Mouse (Mus musculus) thymus, adult 2 months (tissue): Measurements from ENCODE around the gene Faf2. TPM values are rescaled to one million over a fixed set of nuclear protein-coding genes. Genes with fewer than 3 reads are reported as not detected.
"Not testable (repeated sequence)": the region's sequence is repeated elsewhere in the genome, so short reads cannot be mapped to it uniquely, and the experiment has no call there.

Experiments used
- DNase-seq: peaks from one replicate; pipeline ENCODE4 v3.0.0; 2021
- H3K27ac ChIP-seq: fragments of 200-500 bp; 2 replicates; pipeline ENCODE4 v1.5.1; 2012; ENCODE audit warnings: low read length, control low read depth; ENCODE audit not compliant: control insufficient read depth, insufficient read depth
- H3K27me3 ChIP-seq: fragments of 200-500 bp; 2 replicates; pipeline ENCODE4 v1.6.1; 2012; ENCODE audit warnings: mild to moderate bottlenecking, low read length, moderate library complexity, mixed read lengths; ENCODE audit not compliant: control insufficient read depth, insufficient read depth
- H3K36me3 ChIP-seq: fragments of 200-500 bp; 2 replicates; pipeline ENCODE4 v1.6.1; 2012; ENCODE audit warnings: mild to moderate bottlenecking, low read length, moderate library complexity; ENCODE audit not compliant: control insufficient read depth, insufficient read depth
- H3K4me1 ChIP-seq: fragments of 200-500 bp; replicated peaks from 2 replicates; pipeline ENCODE4 v1.6.1; 2012; ENCODE audit warnings: low read length; ENCODE audit not compliant: control insufficient read depth, insufficient read depth
- H3K4me3 ChIP-seq: fragments of 200-500 bp; 2 replicates; pipeline ENCODE4 v1.5.1; 2012; ENCODE audit warnings: mild to moderate bottlenecking, low read length, control low read depth, moderate library complexity; ENCODE audit not compliant: control insufficient read depth, insufficient read depth
- CTCF ChIP-seq: fragments of 200-500 bp; IDR thresholded peaks from 2 replicates; pipeline ENCODE4 v1.5.1; 2012; ENCODE audit warnings: mild to moderate bottlenecking, control low read depth, low read length, moderate library complexity, borderline replicate concordance; ENCODE audit not compliant: control insufficient read depth, poor library complexity, insufficient read depth; ENCODE audit errors: extremely low read depth
- POLR2A ChIP-seq: fragments of 200-500 bp; IDR thresholded peaks from 2 replicates; pipeline ENCODE4 v1.6.1; 2012; ENCODE audit warnings: mild to moderate bottlenecking, low read length, control low read depth, moderate library complexity; ENCODE audit not compliant: control insufficient read depth, poor library complexity, insufficient read depth; ENCODE audit errors: extremely low read depth
- WGBS: fragments of 180-500 bp; shearing (Covaris S2); methylation state at CpG from one replicate; pipeline ENCODE4 v1.1.7; 2018; 5-methylcytosine and 5-hydroxymethylcytosine counted together
- polyA plus RNA-seq: library from polyadenylated mRNA; depleted of rRNA; stranded (reverse); fragments of >200 nt; gene quantifications from 2 replicates; pipeline ENCODE4 v1.2.3, GENCODE M21; 2012

Faf2 gene
- polyA plus RNA-seq, 1 experiment, result 36.1 TPM

DNA sequence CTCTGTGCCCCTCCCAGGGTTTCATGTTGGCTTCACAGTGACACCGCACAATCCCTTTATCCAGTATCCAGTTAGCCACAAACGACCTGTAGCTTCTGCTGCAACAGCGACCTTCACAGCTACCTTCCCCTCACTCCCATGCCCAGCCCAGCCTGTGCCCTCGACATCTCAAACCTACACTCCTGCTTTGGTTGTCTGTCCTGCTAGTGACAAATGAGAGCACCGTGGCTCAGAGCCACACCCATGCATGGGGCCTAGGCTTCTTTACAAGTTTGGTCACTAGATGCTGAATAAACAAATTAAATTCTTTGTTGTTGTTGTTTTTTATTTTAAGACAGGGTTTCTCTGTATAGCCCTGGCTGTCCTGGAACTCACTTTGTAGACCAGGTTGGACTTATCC is 14.4 kb upstream of the Faf2 start:
- Histone ChIP-seq H3K27ac (no peak overlapping the region), H3K27me3 (no peaks in the 10 kb centered on the region), H3K4me1 (peaks cover 7% of the 10 kb centered on the region; the same call in 1 of the 2 replicates), H3K36me3 (no peaks in the 10 kb centered on the region), H3K4me3 (no peak overlapping the region)
- DNase-seq, result no peak
- TF ChIP-seq CTCF (no peak), POLR2A (no peak)
- WGBS, result 90% methylated on average over 5 of the region's 5 CpGs

GRCm38 (mm10) chr13:54608002-54608401 is 13.6 kb upstream of the Faf2 start:
- WGBS, result 94% methylated on average over 3 of the region's 3 CpGs
- no peak overlapping the region for H3K27ac ChIP-seq
- H3K36me3 ChIP-seq, result no peaks in the 10 kb centered on the region
- H3K4me1 ChIP-seq, result peaks cover 7% of the 10 kb centered on the region; the same call in 1 of the 2 replicates
- no peaks in the 10 kb centered on the region for H3K27me3 ChIP-seq
- TF ChIP-seq CTCF (no peak), POLR2A (no peak)
- DNase-seq, result no peak
- no peak overlapping the region for H3K4me3 ChIP-seq

DNA sequence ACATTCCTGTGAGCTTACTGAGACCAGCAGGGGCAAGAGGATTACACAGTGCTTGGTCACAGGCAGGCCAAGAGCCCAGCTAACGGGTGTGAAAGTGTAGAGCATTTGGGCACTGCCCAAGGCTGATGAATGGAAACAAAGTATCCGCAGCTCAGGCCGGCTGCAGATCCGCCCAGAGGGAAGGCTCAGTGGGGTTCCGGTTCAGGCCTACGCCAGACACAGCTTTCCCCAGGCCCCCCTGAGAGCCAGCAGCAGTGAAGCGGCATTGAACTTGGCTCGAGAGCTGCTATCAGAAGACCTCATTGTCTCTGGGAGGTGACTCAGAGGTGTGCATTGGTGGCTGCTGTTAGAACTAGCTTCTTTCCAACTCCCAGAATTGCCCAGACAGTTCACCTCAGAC is 12.9 kb upstream of the Faf2 start:
- Histone ChIP-seq H3K4me3 (no peak overlapping the region), H3K27ac (no peak overlapping the region)
- DNase-seq, result no peak

DNA sequence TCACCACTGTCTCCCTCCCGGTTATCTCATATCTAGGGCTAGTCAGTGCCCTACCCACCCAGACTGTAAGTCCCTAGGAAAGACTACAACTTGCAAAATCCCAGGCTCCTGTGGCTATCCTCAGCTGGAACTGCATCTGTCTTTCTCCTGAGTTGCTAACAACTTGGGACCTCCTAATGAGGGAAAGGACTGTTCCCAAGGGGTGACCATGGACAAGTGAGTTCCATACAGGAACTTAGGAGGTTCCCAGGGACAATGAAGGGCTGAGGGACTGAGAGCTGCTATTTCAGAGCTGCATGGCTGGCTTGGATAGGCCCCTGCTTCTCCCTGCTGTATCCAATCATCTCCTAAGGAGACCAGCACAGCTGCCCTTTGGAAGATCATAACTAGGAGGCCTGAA is 12.3 kb upstream of the Faf2 start:
- TF ChIP-seq POLR2A, result no peak
- TF ChIP-seq CTCF, result no peak
- Histone ChIP-seq H3K4me3 (no peak overlapping the region), H3K27me3 (no peaks in the 10 kb centered on the region), H3K36me3 (no peaks in the 10 kb centered on the region), H3K27ac (no peak overlapping the region), H3K4me1 (peaks cover 7% of the 10 kb centered on the region; the same call in 1 of the 2 replicates)
- DNase-seq, result no peak
- WGBS, result 93% methylated on average over 1 of the region's 1 CpGs

More for the DNA sequence above, 12.9 kb upstream of the Faf2 start:
- H3K27me3 ChIP-seq, result no peaks in the 10 kb centered on the region
- peaks cover 7% of the 10 kb centered on the region; the same call in 1 of the 2 replicates for H3K4me1 ChIP-seq
- 89% methylated on average over 8 of the region's 8 CpGs for WGBS
- no peaks in the 10 kb centered on the region for H3K36me3 ChIP-seq
- TF ChIP-seq CTCF, result no peak
- no peak for TF ChIP-seq POLR2A

- DNase-seq, result no peak
- no peaks in the 10 kb centered on the region for H3K36me3 ChIP-seq
- TF ChIP-seq POLR2A (no peak), CTCF (no peak)
- WGBS, result 33% methylated on average over 13 of the region's 13 CpGs
- H3K27me3 ChIP-seq, result no peaks in the 10 kb centered on the region
- H3K4me1 ChIP-seq, result peaks cover 7% of the 10 kb centered on the region; the same call in 1 of the 2 replicates
- H3K27ac ChIP-seq, result no peak overlapping the region
- peak overlapping the region; percentile 60 for H3K4me3 ChIP-seq
Measured at GRCm38 (mm10) chr13:54610613-54610971, 11.0 kb upstream of the Faf2 start.

DNA sequence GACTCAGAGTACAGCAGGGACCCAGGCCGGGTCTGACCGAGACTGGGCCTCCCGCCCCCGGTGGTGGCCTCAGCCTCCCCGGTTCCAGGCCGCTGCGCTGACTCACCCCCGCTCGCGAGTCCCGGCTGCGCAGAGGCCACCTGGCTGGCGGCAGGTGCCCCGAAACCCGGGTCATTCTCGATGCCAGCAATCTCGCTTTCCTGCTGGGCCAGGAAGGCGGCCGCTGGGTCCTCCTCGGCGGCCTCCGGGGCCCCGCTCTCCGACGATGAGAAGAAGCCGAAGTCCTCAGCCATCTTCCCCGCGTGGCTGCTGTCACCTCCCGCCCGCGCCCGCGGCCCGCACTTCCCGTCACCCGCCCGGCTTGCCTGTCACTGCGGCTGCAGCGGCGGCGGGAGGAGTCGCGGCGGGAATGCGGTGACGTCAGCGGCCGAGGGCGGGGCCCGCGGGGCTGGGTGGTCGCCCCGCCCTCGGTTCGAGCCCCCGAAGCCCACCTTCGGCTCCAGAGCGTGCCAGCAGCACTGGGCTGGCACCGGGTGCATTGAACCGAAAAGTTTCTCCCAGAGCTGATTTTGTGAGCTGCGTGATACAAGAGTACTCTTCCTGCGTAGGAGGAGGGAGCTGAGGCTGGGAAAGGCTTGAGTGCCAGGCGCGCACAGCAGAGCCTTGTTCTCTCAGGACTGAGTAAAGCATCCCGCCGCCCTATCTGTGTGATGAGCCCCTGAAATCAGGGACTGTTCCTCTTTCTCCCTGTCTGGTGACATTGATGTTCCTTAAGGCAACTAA is 10.4 kb upstream of the Faf2 start, which contains the start of gene Cltb:
Gene Cltb, minus strand, starts transcription at position 373 of the 783 bp plus-strand sequence.
- TF ChIP-seq POLR2A, result no peak
- no peak for TF ChIP-seq CTCF
- WGBS, result 1% methylated on average over 66 of the region's 66 CpGs
- Histone ChIP-seq H3K27me3 (no peaks in the 10 kb centered on the region), H3K4me1 (peaks cover 7% of the 10 kb centered on the region; the same call in 1 of the 2 replicates), H3K27ac (no peak within 1 kb of the TSS), H3K36me3 (no peaks in the 10 kb centered on the region), H3K4me3 (peak within 1 kb of the TSS; percentile 60)
- DNase-seq, result peak; percentile 88

DNA sequence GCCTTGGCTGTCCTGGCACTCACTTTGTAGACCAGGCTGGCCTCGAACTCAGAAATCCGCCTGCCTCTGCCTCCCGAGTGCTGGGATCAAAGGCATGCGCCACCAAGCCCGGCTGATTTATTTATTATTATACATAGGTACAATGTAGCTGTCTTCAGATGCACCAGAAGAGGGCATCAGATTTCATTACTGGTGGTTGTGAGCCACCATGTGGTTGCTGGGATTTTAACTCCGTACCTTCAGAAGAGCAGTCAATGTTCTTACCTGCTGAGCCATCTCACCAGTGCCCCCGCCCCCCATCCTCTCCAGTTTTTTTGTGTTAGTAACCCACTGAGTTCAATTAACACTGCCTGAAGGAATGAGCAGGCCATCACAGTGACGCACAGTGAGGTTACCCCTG is 8.4 kb upstream of the Faf2 start:
- DNase-seq, H3K4me3 ChIP-seq, H3K27me3 ChIP-seq, H3K27ac ChIP-seq, H3K36me3 ChIP-seq, H3K4me1 ChIP-seq: not testable (repeated sequence)
- 81% methylated on average over 8 of the region's 8 CpGs for WGBS
